Mouse (Mus musculus) activated CD4-positive, CD25-positive, alpha-beta regulatory T cell, adult 4 months (primary cell): ENCODE measurements around the gene Tmem234. TPM values are rescaled to one million over a fixed set of nuclear protein-coding genes. Genes with fewer than 3 reads are reported as not detected.

Experiments
- ATAC-seq: one replicate; pipeline ENCODE4 v1.8.0; 2017
- polyA plus RNA-seq, 2 experiments: library from polyadenylated mRNA; unstranded; fragments of 100-300 nt; shearing (Covaris generic); gene quantifications; one replicate each; pipeline ENCODE4 v1.2.1; 2017

Gene Tmem234
- polyA plus RNA-seq, 2 experiments from 2014 or later = 296 to 341 TPM

- ATAC-seq = no peak
These were observed 72.5 kb downstream of the Tmem234 start for GRCm38 (mm10) chr4:129672878-129673449.

Other genes with a start within 250 kb of the Tmem234 start
- gene Zbtb8a, start 222.6 kb upstream of the Tmem234 start, polyA plus RNA-seq = 1 to 10 TPM; 4.4 to 5.3 TPM
- gene Zbtb8b, start 159.8 kb upstream of the Tmem234 start, polyA plus RNA-seq = not detected
- 10 to 100 TPM; 22.7 to 24.8 TPM for gene Bsdc1, start 139.1 kb upstream of the Tmem234 start, polyA plus RNA-seq
- not detected for gene Tssk3, start 109.6 kb upstream of the Tmem234 start, polyA plus RNA-seq
- gene Fam229a, start 109.5 kb upstream of the Tmem234 start, polyA plus RNA-seq = not detected
- 1 to 10 TPM; 3.6 to 3.8 TPM for gene Marcksl1, start 87.1 kb upstream of the Tmem234 start, polyA plus RNA-seq
- 100 to 1,000 TPM; 225 to 283 TPM for gene Hdac1, start 58.0 kb upstream of the Tmem234 start, polyA plus RNA-seq
- 1,000 to 10,000 TPM; 1,301 to 1,674 TPM for gene Lck, start 27.0 kb upstream of the Tmem234 start, polyA plus RNA-seq
- 1 to 10 TPM; 1.3 to 1.6 TPM for gene Fam167b, start 22.1 kb upstream of the Tmem234 start, polyA plus RNA-seq
- gene Eif3i, start within 50 bp of the Tmem234 start, polyA plus RNA-seq = 100 to 1,000 TPM; 377 to 435 TPM
- gene Dcdc2b, start 13.6 kb downstream of the Tmem234 start, polyA plus RNA-seq = 1 to 10 TPM; 2.9 to 3.3 TPM
- 10 to 100 TPM; 48.2 to 51.8 TPM for gene Iqcc, start 18.4 kb downstream of the Tmem234 start, polyA plus RNA-seq
- 10 to 100 TPM; 36.2 to 40.4 TPM for gene Ccdc28b, start 23.3 kb downstream of the Tmem234 start, polyA plus RNA-seq
- 10 to 100 TPM; 21.0 to 33.3 TPM for gene Txlna, start 40.4 kb downstream of the Tmem234 start, polyA plus RNA-seq
- 10 to 100 TPM in 1 of 2 experiments, 1 to 10 TPM in 1; 7.4 to 11.2 TPM for gene Kpna6, start 72.1 kb downstream of the Tmem234 start, polyA plus RNA-seq
- gene Tmem39b, start 96.2 kb downstream of the Tmem234 start, polyA plus RNA-seq = 10 to 100 TPM in 1 of 2 experiments, 1 to 10 TPM in 1; 7.6 to 15.6 TPM
- 10 to 100 TPM; 34.4 to 34.7 TPM for gene Khdrbs1, start 141.6 kb downstream of the Tmem234 start, polyA plus RNA-seq
- 1,000 to 10,000 TPM; 1,863 to 2,031 TPM for gene Ptp4a2, start 210.6 kb downstream of the Tmem234 start, polyA plus RNA-seq